Mouse (Mus musculus) olfactory bulb, adult 2 months (tissue): ENCODE results near the gene Nmt1. TPM values are rescaled to one million over a fixed set of nuclear protein-coding genes. Genes with fewer than 3 reads are reported as not detected.

ENCODE experiments used
- H3K27ac ChIP-seq: fragments of 200-500 bp; 2 replicates; pipeline ENCODE4 v1.5.1; 2012; ENCODE audit warnings: low read depth, low read length; ENCODE audit not compliant: insufficient read depth
- H3K4me1 ChIP-seq: fragments of 200-500 bp; 2 replicates; pipeline ENCODE4 v1.6.1; 2012; ENCODE audit warnings: low read length; ENCODE audit not compliant: control insufficient read depth, insufficient read depth
- H3K4me3 ChIP-seq: fragments of 200-500 bp; 2 replicates; pipeline ENCODE4 v1.5.1; 2012; ENCODE audit warnings: mild to moderate bottlenecking, low read depth, low read length, moderate library complexity; ENCODE audit not compliant: insufficient read depth
- CTCF ChIP-seq: fragments of 200-500 bp; IDR thresholded peaks from 2 replicates; pipeline ENCODE4 v1.5.1; 2012; ENCODE audit warnings: low read depth, mild to moderate bottlenecking, low read length, moderate library complexity; ENCODE audit not compliant: insufficient read depth
- POLR2A ChIP-seq: fragments of 200-500 bp; IDR thresholded peaks from 2 replicates; pipeline ENCODE4 v1.6.1; 2012; ENCODE audit warnings: mild to moderate bottlenecking, low read depth, low read length, moderate library complexity; ENCODE audit not compliant: insufficient read depth
- WGBS: fragments of 180-500 bp; shearing (Covaris S2); methylation state at CpG from one replicate; pipeline ENCODE4 v1.1.7; 2018; 5-methylcytosine and 5-hydroxymethylcytosine counted together
- polyA plus RNA-seq: library from polyadenylated mRNA; stranded (reverse); fragments of >200 nt; gene quantifications from 2 replicates; pipeline ENCODE4 v1.2.4, GENCODE M21; 2012; ENCODE audit warnings: low replicate concordance; ENCODE audit not compliant: missing spikeins, insufficient read depth, insufficient read length

Nmt1 gene
- polyA plus RNA-seq, 1 experiment = 557 TPM

- no peak for TF ChIP-seq CTCF
- no peak for TF ChIP-seq POLR2A
- peak overlapping the region; percentile 69 for H3K27ac ChIP-seq
- H3K4me1 ChIP-seq = peaks cover 5% of the 10 kb centered on the region; the same call in 1 of the 2 replicates
- WGBS = 42% methylated on average over 27 of the region's 27 CpGs
- peak overlapping the region; percentile 94 for H3K4me3 ChIP-seq
Measured at GRCm38 (mm10) chr11:103015881-103016825, 11.8 kb upstream of the Nmt1 start.

GRCm38 (mm10) chr11:103016930-103017329 is 11.1 kb upstream of the Nmt1 start:
- WGBS = 1% methylated on average over 41 of the region's 41 CpGs
- Histone ChIP-seq H3K4me1 (peaks cover 5% of the 10 kb centered on the region; the same call in 1 of the 2 replicates), H3K27ac (peak overlapping the region; percentile 69), H3K4me3 (peak overlapping the region; percentile 94)
- TF ChIP-seq CTCF (no peak), POLR2A (peak; percentile 59)

GRCm38 (mm10) chr11:103017661-103018060 is 10.3 kb upstream of the Nmt1 start:
- TF ChIP-seq CTCF (no peak), POLR2A (no peak)
- no peak overlapping the region for H3K27ac ChIP-seq
- H3K4me1 ChIP-seq = peaks cover 5% of the 10 kb centered on the region; the same call in 1 of the 2 replicates
- WGBS = 78% methylated on average over 9 of the region's 9 CpGs
- no peak overlapping the region for H3K4me3 ChIP-seq

GRCm38 (mm10) chr11:103018860-103019259 is 9.1 kb upstream of the Nmt1 start:
- 83% methylated on average over 6 of the region's 6 CpGs for WGBS
- Histone ChIP-seq H3K4me3 (no peak overlapping the region), H3K27ac (no peak overlapping the region), H3K4me1 (peaks cover 5% of the 10 kb centered on the region; the same call in 1 of the 2 replicates)
- TF ChIP-seq CTCF (no peak), POLR2A (no peak)

- no peak overlapping the region for H3K27ac ChIP-seq
- no peak overlapping the region for H3K4me3 ChIP-seq
- TF ChIP-seq POLR2A = no peak
- 93% methylated on average over 7 of the region's 7 CpGs for WGBS
- peaks cover 5% of the 10 kb centered on the region; the same call in 1 of the 2 replicates for H3K4me1 ChIP-seq
Measured at GRCm38 (mm10) chr11:103019325-103019724, 8.7 kb upstream of the Nmt1 start.

- Histone ChIP-seq H3K4me1 (peaks cover under 1% of the 10 kb centered on the region; the same call in 1 of the 2 replicates), H3K27ac (no peak overlapping the region)
- 75% methylated on average over 3 of the region's 3 CpGs for WGBS
Measured at GRCm38 (mm10) chr11:103020713-103021335, 7.2 kb upstream of the Nmt1 start.

GRCm38 (mm10) chr11:103023974-103024373 is 4.0 kb upstream of the Nmt1 start:
- WGBS = 91% methylated on average over 3 of the region's 3 CpGs
- H3K4me3 ChIP-seq = no peak overlapping the region
- H3K4me1 ChIP-seq = no peaks in the 10 kb centered on the region
- H3K27ac ChIP-seq = no peak overlapping the region
- TF ChIP-seq POLR2A = no peak
- TF ChIP-seq CTCF = no peak

More at GRCm38 (mm10) chr11:103020713-103021335, 7.2 kb upstream of the Nmt1 start:
- TF ChIP-seq CTCF (no peak), POLR2A (no peak)
- H3K4me3 ChIP-seq = no peak overlapping the region

GRCm38 (mm10) chr11:103026901-103027300 is 1.1 kb upstream of the Nmt1 start:
- no peak overlapping the region for H3K4me3 ChIP-seq
- H3K4me1 ChIP-seq = peaks cover 4% of the 10 kb centered on the region
- WGBS = 58% methylated on average over 3 of the region's 3 CpGs
- TF ChIP-seq CTCF = no peak
- no peak for TF ChIP-seq POLR2A
- H3K27ac ChIP-seq = peak overlapping the region; percentile 67; the same call in 1 of the 2 replicates
